Mouse (Mus musculus) gastrocnemius, adult 18-20 months (tissue): ENCODE results near the gene B3gnt5. TPM values are rescaled to one million over a fixed set of nuclear protein-coding genes. Genes with fewer than 3 reads are reported as not detected.
"Not testable (repeated sequence)": the region's sequence is repeated elsewhere in the genome, so short reads cannot be mapped to it uniquely, and the experiment has no call there.

Experiments used
- DNase-seq: peaks from one replicate; pipeline ENCODE4 v3.0.0; 2021; ENCODE audit warnings: low spot score
- long read RNA-seq, 2 experiments: library from polyadenylated mRNA; stranded (forward); transcript quantifications; one replicate each; pipeline ENCODE4 v2.0.0; 2021
- total RNA-seq, 2 experiments: library from RNA; stranded (reverse); gene quantifications; 2 replicates each; pipeline ENCODE4 v1.2.3; 2021

B3gnt5 gene
- total RNA-seq, result under 1 TPM; 0.05 TPM
- long read RNA-seq, experiment 1, result 0 reads
- long read RNA-seq, experiment 2, result 0 reads

- peak; percentile 4 for DNase-seq
Measured at GRCm38 (mm10) chr16:19760074-19760473, at the start of gene B3gnt5. B3gnt5 (plus strand) TSS chr16:19760208.

- no peak for DNase-seq
Measured at GRCm38 (mm10) chr16:19720959-19721358, 39.0 kb upstream of the B3gnt5 start.

- not testable (repeated sequence) for DNase-seq
Measured at GRCm38 (mm10) chr16:19724139-19724538, 35.9 kb upstream of the B3gnt5 start.

GRCm38 (mm10) chr16:19732896-19733295 lies 27.1 kb upstream of the B3gnt5 start:
- no peak for DNase-seq

- DNase-seq, result no peak
Measured at GRCm38 (mm10) chr16:19760505-19761496, 793 bp downstream of the B3gnt5 start.

- no peak for DNase-seq
Measured at GRCm38 (mm10) chr16:19761691-19762090, 1.7 kb downstream of the B3gnt5 start.

GRCm38 (mm10) chr16:19766107-19766506 lies 6.1 kb downstream of the B3gnt5 start:
- DNase-seq, result no peak

- no peak for DNase-seq
Measured at GRCm38 (mm10) chr16:19768046-19768445, 8.0 kb downstream of the B3gnt5 start.

GRCm38 (mm10) chr16:19772013-19772412 lies 12.0 kb downstream of the B3gnt5 start:
- DNase-seq, result no peak

GRCm38 (mm10) chr16:19786386-19787090 lies 26.5 kb downstream of the B3gnt5 start:
- DNase-seq, result no peak

GRCm38 (mm10) chr16:19789914-19790313 lies 29.9 kb downstream of the B3gnt5 start:
- DNase-seq, result no peak

GRCm38 (mm10) chr16:19818801-19819200 lies 58.8 kb downstream of the B3gnt5 start:
- no peak for DNase-seq

Other genes with a start within 250 kb of the B3gnt5 start
- gene Olfr167, start 237.9 kb upstream of the B3gnt5 start, total RNA-seq, result not detected
- not detected for gene Olfr168, start 224.7 kb upstream of the B3gnt5 start, total RNA-seq
- not detected for gene Olfr169, start 188.4 kb upstream of the B3gnt5 start, total RNA-seq
- not detected for gene Olfr170, start 148.3 kb upstream of the B3gnt5 start, total RNA-seq
- gene Olfr171, start 130.3 kb upstream of the B3gnt5 start, total RNA-seq, result not detected
- gene Lamp3, start 53.8 kb upstream of the B3gnt5 start, total RNA-seq, result under 1 TPM in 1 of 2 experiments, not detected in 1; 0.07 TPM
- under 1 TPM; 0.18 to 0.71 TPM for gene Klhl6, start 222.8 kb downstream of the B3gnt5 start, total RNA-seq